Mouse (Mus musculus) urinary bladder, postnatal 4 days (tissue): ENCODE results near the gene Apoa2.
"Not testable (repeated sequence)": the region's sequence is repeated elsewhere in the genome, so short reads cannot be mapped to it uniquely, and the experiment has no call there.

Source experiments
- DNase-seq, 2 experiments: peaks; one replicate each; pipeline ENCODE4 v3.0.0; 2021 to 2022; ENCODE audit warnings: low spot score in 2 of 2

The Apoa2 gene

GRCm38 (mm10) chr1:171235791-171236190 lies 10.9 kb downstream of the Apoa2 start:
- no peak for DNase-seq

- DNase-seq: no peak
Measured at GRCm38 (mm10) chr1:171237438-171237837, 12.6 kb downstream of the Apoa2 start.

- DNase-seq: no peak
Measured at GRCm38 (mm10) chr1:171238463-171238862, 13.6 kb downstream of the Apoa2 start.

- DNase-seq: no peak
Measured at GRCm38 (mm10) chr1:171239992-171240744, 15.3 kb downstream of the Apoa2 start.

- no peak for DNase-seq
Measured at GRCm38 (mm10) chr1:171240911-171241310, 16.1 kb downstream of the Apoa2 start.

- DNase-seq: not testable (repeated sequence)
Measured at GRCm38 (mm10) chr1:171241952-171242351, 17.1 kb downstream of the Apoa2 start.

GRCm38 (mm10) chr1:171245353-171245752 lies 20.5 kb downstream of the Apoa2 start:
- DNase-seq: no peak

GRCm38 (mm10) chr1:171246709-171247452 lies 22.0 kb downstream of the Apoa2 start:
- peak; percentile 96 to 97 for DNase-seq

- DNase-seq: no peak
Measured at GRCm38 (mm10) chr1:171247453-171247841, 22.6 kb downstream of the Apoa2 start.

GRCm38 (mm10) chr1:171247916-171248315 lies 23.1 kb downstream of the Apoa2 start:
- no peak for DNase-seq

GRCm38 (mm10) chr1:171248386-171249226 lies 23.8 kb downstream of the Apoa2 start:
- DNase-seq: no peak

- peak in 1 of 2 experiments; percentile 46 for DNase-seq
Measured at GRCm38 (mm10) chr1:171249913-171250600, 25.2 kb downstream of the Apoa2 start, which contains the start of gene Adamts4. Gene Adamts4 (plus strand): TSS chr1:171250421.

- DNase-seq: peak in 1 of 2 experiments; percentile 44
Measured at GRCm38 (mm10) chr1:171250680-171251593, 26.1 kb downstream of the Apoa2 start, which contains the start of gene Ndufs2. Gene Ndufs2 (minus strand): TSS chr1:171251388.

GRCm38 (mm10) chr1:171251594-171252324 lies 26.9 kb downstream of the Apoa2 start:
- DNase-seq: peak in 1 of 2 experiments; percentile 54

GRCm38 (mm10) chr1:171252415-171252814 lies 27.6 kb downstream of the Apoa2 start:
- DNase-seq: no peak

- DNase-seq: no peak
Measured at GRCm38 (mm10) chr1:171256095-171256818, 31.4 kb downstream of the Apoa2 start.

- peak in 1 of 2 experiments; percentile 45 for DNase-seq
Measured at GRCm38 (mm10) chr1:171256937-171257548, 32.2 kb downstream of the Apoa2 start.

GRCm38 (mm10) chr1:171257781-171258180 lies 32.9 kb downstream of the Apoa2 start:
- DNase-seq: no peak
